In the genomic region with DNA sequence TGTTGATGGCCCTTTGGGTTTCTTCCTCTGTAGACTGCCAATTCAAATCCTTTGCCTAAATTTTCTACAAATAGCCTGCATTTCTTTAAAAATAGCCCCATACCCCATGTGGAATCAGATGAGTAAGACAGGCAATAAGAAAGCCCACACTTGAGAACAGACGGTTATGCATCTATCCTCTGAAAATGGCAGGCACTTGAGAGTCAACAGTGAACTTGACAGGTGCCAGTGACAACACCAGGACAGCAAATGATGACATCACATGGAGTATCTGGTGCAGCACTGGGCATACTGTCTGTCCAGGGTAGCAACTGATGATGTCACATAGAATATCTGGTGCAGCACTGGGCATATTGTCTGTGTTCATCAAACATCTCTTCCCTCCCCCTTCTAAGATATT, we compare ENCODE assay signal across 15 mouse cellular contexts.
"Had no signal": no experiment of that assay in that cellular context is flagged by ENCODE, and none has a peak within 500 bp of the region (broad histone marks: within the 10 kb centered on the region; RNA-seq: fewer than 3 reads in every experiment).

No protein-coding gene starts in this region.

- ATAC-seq: liver, postnatal 0 days; lung, postnatal 0 days; midbrain, embryonic 13.5 days; midbrain, embryonic 16.5 days had no signal

- DNase-seq: kidney, adult 18-20 months; kidney, adult 9 months; kidney, postnatal 14 days; kidney, postnatal 4 days; layer of hippocampus, postnatal 36 days; liver, postnatal 0 days; lung, embryonic 14.5 days; retina, postnatal 1 day; right cerebral cortex, postnatal 14 days; thymus, adult 2 months; thymus, postnatal 14 days; thymus, postnatal 4 days had no signal
